Mouse (Mus musculus): ENCODE data around the gene Cdc42ep3. TPM values are rescaled to one million over a fixed set of nuclear protein-coding genes. Genes with fewer than 3 reads are reported as not detected.

Cdc42ep3 gene
- total and polyA plus RNA-seq, 3 experiments, result 0.11 TPM; not detected in 2

DNA sequence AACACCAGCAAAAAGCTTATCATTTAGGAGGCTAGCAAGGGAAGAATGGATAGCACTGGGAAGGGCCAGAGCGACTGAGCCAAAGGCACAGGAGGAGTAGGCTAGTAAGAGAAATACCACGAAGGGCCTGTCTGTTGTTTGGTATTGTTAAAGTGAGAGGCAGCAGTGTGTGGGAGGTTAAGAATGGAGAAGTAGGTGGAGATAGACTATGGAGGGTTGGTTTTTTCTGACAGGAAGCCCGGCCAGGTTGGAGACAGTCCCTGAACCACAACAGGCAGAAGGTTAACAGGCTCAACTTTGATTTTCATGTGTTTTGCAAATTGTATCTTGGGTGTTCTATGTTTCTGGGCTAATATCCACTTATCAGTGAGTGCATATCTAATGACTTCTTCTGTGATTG, 26.6 kb upstream of the Cdc42ep3 start:
- Histone ChIP-seq H3K4me1 (ENCODE audit: insufficient read depth, low read depth, low read length) (no peaks in the 10 kb centered on the region), H3K4me3 (ENCODE audit: low read depth, low read length) (no peak overlapping the region), H3K27me3 (ENCODE audit: insufficient read depth, low read length) (no peaks in the 10 kb centered on the region), H3K36me3 (replicated peaks) (no peaks in the 10 kb centered on the region), H3K9me3 (replicated peaks) (peaks cover 19% of the 10 kb centered on the region)
- DNase-seq (ENCODE audit: low spot score), result no peak
- ATAC-seq (ENCODE audit: extremely low read depth, insufficient number of reproducible peaks, low FRiP score, poor library complexity, severe bottlenecking), result no peak
- TF ChIP-seq TAL1 (conservative IDR thresholded peaks at IDR 0.05; ENCODE audit: low read depth, low read length), result no peak
- no peak for TF ChIP-seq CTCF (IDR thresholded peaks at IDR 0.05; ENCODE audit: low read depth, low read length)
- TF ChIP-seq POLR2AphosphoS5 (IDR thresholded peaks at IDR 0.05; ENCODE audit: insufficient replicate concordance, low read depth, low read length), result no peak
- TF ChIP-seq GATA2 (IDR thresholded peaks at IDR 0.05; ENCODE audit: borderline replicate concordance, low read depth, low read length), result no peak
- TF ChIP-seq GATA1 (IDR thresholded peaks at IDR 0.05; ENCODE audit: borderline replicate concordance, low read length), result no peak

- H3K4me1 ChIP-seq (ENCODE audit: insufficient read depth, low read depth, low read length), result no peaks in the 10 kb centered on the region
- no peak for ATAC-seq (ENCODE audit: extremely low read depth, insufficient number of reproducible peaks, low FRiP score, poor library complexity, severe bottlenecking)
- no peaks in the 10 kb centered on the region for H3K27me3 ChIP-seq (ENCODE audit: insufficient read depth, low read length)
- H3K9me3 ChIP-seq (replicated peaks), result peaks cover 12% of the 10 kb centered on the region; the same call in 1 of the 2 replicates
- H3K4me3 ChIP-seq (ENCODE audit: low read depth, low read length), result no peak overlapping the region
- no peaks in the 10 kb centered on the region for H3K36me3 ChIP-seq (replicated peaks)
- DNase-seq (ENCODE audit: low spot score), result no peak
- TF ChIP-seq TAL1 (conservative IDR thresholded peaks at IDR 0.05; ENCODE audit: low read depth, low read length), result no peak
- TF ChIP-seq POLR2AphosphoS5 (IDR thresholded peaks at IDR 0.05; ENCODE audit: insufficient replicate concordance, low read depth, low read length), result no peak
- TF ChIP-seq GATA1 (IDR thresholded peaks at IDR 0.05; ENCODE audit: borderline replicate concordance, low read length), result no peak
- no peak for TF ChIP-seq CTCF (IDR thresholded peaks at IDR 0.05; ENCODE audit: low read depth, low read length)
- TF ChIP-seq GATA2 (IDR thresholded peaks at IDR 0.05; ENCODE audit: borderline replicate concordance, low read depth, low read length), result no peak
Observed at GRCm38 (mm10) chr17:79379191-79379590, 24.3 kb upstream of the Cdc42ep3 start.

- Histone ChIP-seq H3K9me3 (replicated peaks) (peaks cover 9% of the 10 kb centered on the region), H3K4me3 (ENCODE audit: low read depth, low read length) (no peak overlapping the region), H3K27me3 (ENCODE audit: insufficient read depth, low read length) (no peaks in the 10 kb centered on the region), H3K4me1 (ENCODE audit: insufficient read depth, low read depth, low read length) (no peaks in the 10 kb centered on the region), H3K36me3 (replicated peaks) (no peaks in the 10 kb centered on the region)
- DNase-seq (ENCODE audit: low spot score) (no peak), ATAC-seq (ENCODE audit: extremely low read depth, insufficient number of reproducible peaks, low FRiP score, poor library complexity, severe bottlenecking) (no peak)
- TF ChIP-seq POLR2AphosphoS5 (IDR thresholded peaks at IDR 0.05; ENCODE audit: insufficient replicate concordance, low read depth, low read length), result no peak
- no peak for TF ChIP-seq GATA1 (IDR thresholded peaks at IDR 0.05; ENCODE audit: borderline replicate concordance, low read length)
- TF ChIP-seq CTCF (IDR thresholded peaks at IDR 0.05; ENCODE audit: low read depth, low read length), result no peak
- no peak for TF ChIP-seq GATA2 (IDR thresholded peaks at IDR 0.05; ENCODE audit: borderline replicate concordance, low read depth, low read length)
- no peak for TF ChIP-seq TAL1 (conservative IDR thresholded peaks at IDR 0.05; ENCODE audit: low read depth, low read length)
Observed at GRCm38 (mm10) chr17:79376434-79377210, 21.7 kb upstream of the Cdc42ep3 start.

DNA sequence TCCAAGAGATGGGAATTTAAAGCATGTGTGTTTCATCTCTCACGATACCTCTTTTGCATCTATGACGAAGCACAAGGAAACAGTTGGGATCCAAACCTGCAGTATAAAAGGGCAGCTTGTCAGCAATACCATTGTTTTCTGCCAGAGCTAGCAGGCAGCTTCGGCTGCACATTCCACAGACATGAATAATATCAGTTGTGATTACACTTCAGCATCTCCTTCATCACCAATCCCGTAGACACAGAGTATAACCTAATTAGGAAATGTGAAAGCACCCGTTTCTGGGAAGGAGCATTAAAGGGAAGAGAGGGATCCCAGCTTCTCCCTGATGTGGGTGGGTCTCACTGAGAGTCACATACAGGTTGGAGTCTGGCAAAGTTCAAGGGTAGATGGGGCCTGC, 18.1 kb upstream of the Cdc42ep3 start:
- TF ChIP-seq GATA2 (IDR thresholded peaks at IDR 0.05; ENCODE audit: borderline replicate concordance, low read depth, low read length), result no peak
- TF ChIP-seq GATA1 (IDR thresholded peaks at IDR 0.05; ENCODE audit: borderline replicate concordance, low read length), result no peak
- no peak for TF ChIP-seq CTCF (IDR thresholded peaks at IDR 0.05; ENCODE audit: low read depth, low read length)
- H3K4me1 ChIP-seq (ENCODE audit: insufficient read depth, low read depth, low read length), result no peaks in the 10 kb centered on the region

DNA sequence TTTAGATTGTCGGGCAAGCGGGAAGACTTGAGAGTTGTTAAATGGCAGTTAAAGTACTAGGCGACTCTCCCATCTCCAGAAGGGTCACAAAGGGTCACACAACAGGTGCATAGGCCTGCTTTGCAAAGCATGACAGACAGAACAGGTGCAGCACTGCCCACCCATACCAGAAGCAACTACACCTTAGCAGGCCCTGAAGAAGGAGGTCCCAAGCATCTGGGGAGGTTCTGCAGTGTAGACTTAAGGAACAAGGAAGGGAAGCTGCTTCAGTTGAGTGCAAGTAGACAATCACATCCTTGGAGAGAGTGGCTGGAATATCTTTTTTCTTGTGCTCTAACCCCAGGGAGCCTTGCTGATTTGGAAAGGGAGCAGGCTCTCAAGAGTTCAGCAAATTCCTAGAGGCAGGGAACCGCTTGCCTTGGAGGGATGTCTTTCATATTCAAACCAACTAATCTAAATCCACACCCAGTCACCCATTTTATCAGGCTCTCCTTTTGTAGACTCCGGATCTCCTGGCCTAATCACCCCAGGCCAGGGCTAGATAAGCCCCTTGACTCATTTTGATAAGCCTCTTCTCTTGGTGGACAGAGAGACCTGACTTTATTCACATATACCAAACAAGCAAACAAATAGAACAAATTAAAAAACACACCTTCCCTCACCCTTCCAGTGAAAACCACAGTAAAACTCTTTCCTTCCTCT, 10.0 kb upstream of the Cdc42ep3 start:
- Histone ChIP-seq H3K27me3 (ENCODE audit: insufficient read depth, low read length) (no peaks in the 10 kb centered on the region), H3K4me3 (ENCODE audit: low read depth, low read length) (no peak overlapping the region), H3K4me1 (ENCODE audit: insufficient read depth, low read depth, low read length) (no peaks in the 10 kb centered on the region), H3K9me3 (replicated peaks) (peaks cover 14% of the 10 kb centered on the region), H3K36me3 (replicated peaks) (no peaks in the 10 kb centered on the region)
- ATAC-seq (ENCODE audit: extremely low read depth, insufficient number of reproducible peaks, low FRiP score, poor library complexity, severe bottlenecking) (no peak), DNase-seq (ENCODE audit: low spot score) (no peak)
- TF ChIP-seq CTCF (IDR thresholded peaks at IDR 0.05; ENCODE audit: low read depth, low read length) (no peak), POLR2AphosphoS5 (IDR thresholded peaks at IDR 0.05; ENCODE audit: insufficient replicate concordance, low read depth, low read length) (no peak), TAL1 (conservative IDR thresholded peaks at IDR 0.05; ENCODE audit: low read depth, low read length) (no peak), GATA1 (IDR thresholded peaks at IDR 0.05; ENCODE audit: borderline replicate concordance, low read length) (no peak), GATA2 (IDR thresholded peaks at IDR 0.05; ENCODE audit: borderline replicate concordance, low read depth, low read length) (no peak)

More for the DNA sequence above, 18.1 kb upstream of the Cdc42ep3 start:
- Histone ChIP-seq H3K9me3 (replicated peaks) (peaks cover 3% of the 10 kb centered on the region; the same call in 1 of the 2 replicates), H3K36me3 (replicated peaks) (no peaks in the 10 kb centered on the region), H3K4me3 (ENCODE audit: low read depth, low read length) (no peak overlapping the region), H3K27me3 (ENCODE audit: insufficient read depth, low read length) (no peaks in the 10 kb centered on the region)
- no peak for DNase-seq (ENCODE audit: low spot score)
- ATAC-seq (ENCODE audit: extremely low read depth, insufficient number of reproducible peaks, low FRiP score, poor library complexity, severe bottlenecking), result no peak

DNA sequence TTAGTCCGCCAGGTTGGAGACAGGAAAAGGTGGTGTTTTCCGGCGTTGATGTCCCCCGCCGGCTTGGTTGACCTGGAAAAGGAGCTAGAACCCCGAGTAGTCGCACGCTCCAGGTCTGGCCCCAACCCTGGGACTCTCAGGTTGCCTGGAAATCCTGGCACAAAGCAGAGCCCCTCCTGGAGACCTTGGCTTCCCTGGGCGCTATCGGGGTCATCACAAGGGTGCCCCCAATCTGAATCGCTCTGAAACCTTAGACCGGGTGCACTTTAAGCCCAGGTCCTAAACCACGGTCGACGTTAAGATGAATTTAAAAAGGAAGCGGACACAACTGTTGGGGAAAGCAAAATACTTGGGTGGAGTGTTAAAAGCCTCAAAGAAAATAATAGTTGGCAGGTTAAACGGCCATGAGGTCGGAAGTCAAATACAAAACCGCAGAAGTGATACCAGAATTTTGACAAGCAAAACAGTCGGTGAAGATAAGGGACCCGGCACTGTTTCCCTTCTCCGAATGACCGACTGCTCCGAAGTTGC, 1.2 kb upstream of the Cdc42ep3 start:
- no peaks in the 10 kb centered on the region for H3K36me3 ChIP-seq (replicated peaks)
- peaks cover 32% of the 10 kb centered on the region for H3K9me3 ChIP-seq (replicated peaks)
- no peak overlapping the region for H3K4me3 ChIP-seq (ENCODE audit: low read depth, low read length)
- no peaks in the 10 kb centered on the region for H3K4me1 ChIP-seq (ENCODE audit: insufficient read depth, low read depth, low read length)
- no peaks in the 10 kb centered on the region for H3K27me3 ChIP-seq (ENCODE audit: insufficient read depth, low read length)
- DNase-seq (ENCODE audit: low spot score) (no peak), ATAC-seq (ENCODE audit: extremely low read depth, insufficient number of reproducible peaks, low FRiP score, poor library complexity, severe bottlenecking) (no peak)
- TF ChIP-seq GATA1 (IDR thresholded peaks at IDR 0.05; ENCODE audit: borderline replicate concordance, low read length) (no peak), GATA2 (IDR thresholded peaks at IDR 0.05; ENCODE audit: borderline replicate concordance, low read depth, low read length) (no peak), CTCF (IDR thresholded peaks at IDR 0.05; ENCODE audit: low read depth, low read length) (no peak), POLR2AphosphoS5 (IDR thresholded peaks at IDR 0.05; ENCODE audit: insufficient replicate concordance, low read depth, low read length) (no peak), TAL1 (conservative IDR thresholded peaks at IDR 0.05; ENCODE audit: low read depth, low read length) (no peak)

All from G1E (cell line).